Mouse (Mus musculus) kidney, adult 2 months (tissue): ENCODE data around the gene Rad51b. TPM values are rescaled to one million over a fixed set of nuclear protein-coding genes. Genes with fewer than 3 reads are reported as not detected.
A peak's percentile ranks its signal among the peaks of the same experiment; 100 is the strongest.

Source experiments
- DNase-seq: peaks from one replicate; pipeline ENCODE4 v3.0.0; 2021
- H3K27ac ChIP-seq: fragments of 200-500 bp; 2 replicates; pipeline ENCODE4 v1.5.1; 2012; ENCODE audit warnings: low read depth, low read length, control low read depth, inconsistent platforms; ENCODE audit not compliant: insufficient read depth
- H3K27me3 ChIP-seq: fragments of 200-500 bp; replicated peaks from 2 replicates; pipeline ENCODE4 v1.6.1; 2012; ENCODE audit warnings: mild to moderate bottlenecking, moderate library complexity, low read length, inconsistent platforms; ENCODE audit not compliant: control insufficient read depth, insufficient read depth
- H3K36me3 ChIP-seq: fragments of 200-500 bp; 2 replicates; pipeline ENCODE4 v1.6.1; 2012; ENCODE audit warnings: mild to moderate bottlenecking, moderate library complexity, low read length, inconsistent platforms; ENCODE audit not compliant: control insufficient read depth, insufficient read depth
- H3K4me1 ChIP-seq: fragments of 200-500 bp; 2 replicates; pipeline ENCODE4 v1.6.1; 2011; ENCODE audit warnings: low read length; ENCODE audit not compliant: control insufficient read depth, insufficient read depth
- H3K4me3 ChIP-seq: fragments of 200-500 bp; 2 replicates; pipeline ENCODE4 v1.5.1; 2011; ENCODE audit warnings: mild to moderate bottlenecking, low read depth, low read length, control low read depth; ENCODE audit not compliant: insufficient read depth
- CTCF ChIP-seq: fragments of 200-500 bp; conservative IDR thresholded peaks from 2 replicates; pipeline ENCODE4 v1.5.1; 2011; ENCODE audit warnings: low read depth, mild to moderate bottlenecking, control low read depth, low read length, moderate library complexity, mixed read lengths; ENCODE audit not compliant: insufficient read depth, insufficient read length
- POLR2A ChIP-seq: fragments of 200-500 bp; IDR thresholded peaks from one replicate; pipeline ENCODE4 v1.6.1; 2011; ENCODE audit warnings: low read depth, low read length, control low read depth
- WGBS: fragments of 180-500 bp; shearing (Covaris S2); methylation state at CpG from one replicate; pipeline ENCODE4 v1.1.7; 2018; 5-methylcytosine and 5-hydroxymethylcytosine counted together
- polyA plus RNA-seq: library from polyadenylated mRNA; depleted of rRNA; stranded (reverse); fragments of >200 nt; gene quantifications from 2 replicates; pipeline ENCODE4 v1.2.3, GENCODE M21; 2012

Gene Rad51b
- polyA plus RNA-seq, 1 experiment = 0.14 TPM

GRCm38 (mm10) chr12:79492175-79492574, 195.1 kb downstream of the Rad51b start:
- Histone ChIP-seq H3K4me3 (no peak overlapping the region), H3K27me3 (no peaks in the 10 kb centered on the region), H3K36me3 (no peaks in the 10 kb centered on the region), H3K27ac (no peak overlapping the region), H3K4me1 (no peaks in the 10 kb centered on the region; the same call in 1 of the 2 replicates)
- WGBS = 93% methylated on average over 4 of the region's 4 CpGs
- DNase-seq = no peak
- TF ChIP-seq CTCF = no peak
- TF ChIP-seq POLR2A = no peak

DNA sequence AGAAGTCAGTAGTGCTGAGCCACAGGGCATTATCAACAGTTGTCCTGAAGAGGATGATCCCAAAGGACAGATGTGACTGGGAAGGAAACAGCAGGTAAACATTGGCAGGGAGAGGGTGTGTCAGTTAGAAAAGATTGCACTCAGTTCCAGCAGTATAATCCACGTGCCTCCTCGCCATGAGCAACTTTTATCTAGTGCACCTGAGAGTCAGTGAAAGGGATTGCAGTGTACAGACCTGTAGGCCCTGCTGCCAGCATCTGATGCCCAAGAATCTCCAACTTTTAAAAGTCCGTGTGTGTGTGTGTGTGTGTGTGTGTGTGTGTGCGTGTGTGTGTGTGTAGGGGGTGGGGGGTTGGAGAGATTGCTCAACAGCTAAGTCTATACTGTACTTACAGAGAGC, 195.5 kb downstream of the Rad51b start:
- H3K36me3 ChIP-seq = no peaks in the 10 kb centered on the region
- H3K27me3 ChIP-seq = no peaks in the 10 kb centered on the region
- no peak for TF ChIP-seq CTCF
- no peak for TF ChIP-seq POLR2A
- H3K27ac ChIP-seq = no peak overlapping the region
- WGBS = 96% methylated on average over 4 of the region's 4 CpGs
- no peaks in the 10 kb centered on the region; the same call in 1 of the 2 replicates for H3K4me1 ChIP-seq
- no peak for DNase-seq
- no peak overlapping the region for H3K4me3 ChIP-seq

DNA sequence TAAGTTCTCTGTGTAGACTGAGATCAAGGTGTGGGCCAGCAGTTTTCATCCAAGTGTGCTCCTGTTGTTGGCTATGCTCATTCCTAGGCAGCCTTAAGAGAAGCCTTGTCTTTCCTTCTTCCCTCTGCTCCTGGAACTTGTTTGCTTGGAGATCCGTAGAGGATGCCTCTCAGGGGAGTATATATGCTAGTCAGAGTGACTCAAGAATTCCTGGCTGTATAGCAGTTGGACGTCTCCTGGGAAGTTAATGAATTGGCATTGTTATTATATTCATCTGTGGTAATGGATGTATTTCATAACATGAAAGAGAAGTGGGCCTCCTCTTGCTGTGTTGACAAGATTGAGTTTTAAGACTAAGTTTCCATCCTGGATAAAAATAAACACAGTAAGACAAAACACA, 196.4 kb downstream of the Rad51b start:
- 85% methylated on average over 2 of the region's 2 CpGs for WGBS
- TF ChIP-seq CTCF = no peak
- TF ChIP-seq POLR2A = no peak
- no peaks in the 10 kb centered on the region; the same call in 1 of the 2 replicates for H3K4me1 ChIP-seq

DNA sequence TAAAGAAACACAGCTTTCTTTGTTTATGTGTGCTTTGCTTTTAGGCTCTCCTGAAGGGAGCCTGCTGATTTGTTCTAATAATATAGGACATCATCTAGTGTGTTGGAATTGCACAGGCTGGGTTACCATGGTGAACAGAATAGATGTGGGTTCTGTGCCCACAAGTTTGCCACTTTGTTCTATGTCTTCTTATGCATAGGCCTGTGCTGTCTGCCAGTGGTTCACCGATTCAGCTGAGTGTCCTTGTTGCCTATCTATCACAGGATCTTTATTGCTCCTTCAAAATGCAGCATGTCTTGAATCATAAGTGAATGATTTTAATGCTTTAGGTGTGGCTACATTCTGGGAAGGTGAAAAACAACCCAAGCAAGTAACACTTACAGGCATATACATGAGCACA, 201.2 kb downstream of the Rad51b start:
- TF ChIP-seq POLR2A (no peak), CTCF (no peak)
- Histone ChIP-seq H3K36me3 (no peaks in the 10 kb centered on the region), H3K27me3 (no peaks in the 10 kb centered on the region), H3K27ac (no peak overlapping the region), H3K4me3 (no peak overlapping the region), H3K4me1 (peaks cover 5% of the 10 kb centered on the region; the same call in 1 of the 2 replicates)
- no peak for DNase-seq
- WGBS = 48% methylated on average over 1 of the region's 1 CpGs

More for the DNA sequence above, 196.4 kb downstream of the Rad51b start:
- H3K27ac ChIP-seq = no peak overlapping the region
- no peaks in the 10 kb centered on the region for H3K36me3 ChIP-seq
- DNase-seq = no peak
- no peaks in the 10 kb centered on the region for H3K27me3 ChIP-seq
- H3K4me3 ChIP-seq = no peak overlapping the region

DNA sequence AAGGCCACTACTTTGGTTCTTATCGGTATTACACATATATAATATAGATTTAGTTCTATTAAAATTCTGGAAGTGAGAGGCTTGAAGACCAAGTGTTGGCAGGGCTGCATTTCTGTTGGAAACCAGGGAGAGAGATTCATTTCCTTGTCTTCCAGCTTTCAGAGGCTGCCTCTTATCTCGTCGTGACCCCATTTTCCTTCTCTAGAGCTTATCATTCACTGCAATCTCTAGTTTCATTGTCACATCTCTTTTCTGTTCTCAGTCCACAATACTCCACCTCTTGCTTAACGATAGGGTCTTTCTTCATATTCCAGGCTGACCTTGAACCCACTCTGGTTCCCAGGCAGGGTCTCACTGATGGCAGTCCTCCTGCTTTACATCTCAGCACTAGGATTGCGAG, 202.7 kb downstream of the Rad51b start:
- TF ChIP-seq CTCF = no peak
- TF ChIP-seq POLR2A = no peak
- Histone ChIP-seq H3K27me3 (no peaks in the 10 kb centered on the region), H3K27ac (no peak overlapping the region), H3K4me3 (no peak overlapping the region), H3K36me3 (no peaks in the 10 kb centered on the region), H3K4me1 (peaks cover 13% of the 10 kb centered on the region)
- DNase-seq = no peak
- WGBS = 88% methylated on average over 5 of the region's 5 CpGs

DNA sequence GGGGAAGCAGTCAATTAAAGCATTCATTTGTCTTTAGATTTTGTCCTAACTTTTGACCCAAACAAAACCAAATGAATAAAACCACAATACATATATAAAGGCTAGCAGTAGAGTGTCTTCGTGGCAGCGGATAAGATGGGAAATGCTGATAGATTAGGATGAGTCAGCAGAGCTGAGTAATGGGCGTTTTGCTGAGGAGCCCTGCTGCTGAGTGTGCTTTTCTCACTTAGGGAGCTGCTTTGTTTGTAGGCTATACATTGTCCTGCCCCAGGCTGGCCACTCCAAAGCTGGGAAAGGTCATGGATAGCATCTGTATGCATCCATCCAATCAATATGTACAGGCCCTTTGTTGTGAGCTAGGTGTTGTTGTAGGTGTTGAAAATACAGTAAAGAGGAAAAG, 204.8 kb downstream of the Rad51b start:
- no peak overlapping the region for H3K27ac ChIP-seq
- no peak for DNase-seq
- WGBS = 81% methylated on average over 3 of the region's 3 CpGs
- TF ChIP-seq CTCF = no peak
- no peak for TF ChIP-seq POLR2A
- H3K4me3 ChIP-seq = no peak overlapping the region
- H3K36me3 ChIP-seq = no peaks in the 10 kb centered on the region
- peaks cover 18% of the 10 kb centered on the region for H3K4me1 ChIP-seq
- H3K27me3 ChIP-seq = no peaks in the 10 kb centered on the region

DNA sequence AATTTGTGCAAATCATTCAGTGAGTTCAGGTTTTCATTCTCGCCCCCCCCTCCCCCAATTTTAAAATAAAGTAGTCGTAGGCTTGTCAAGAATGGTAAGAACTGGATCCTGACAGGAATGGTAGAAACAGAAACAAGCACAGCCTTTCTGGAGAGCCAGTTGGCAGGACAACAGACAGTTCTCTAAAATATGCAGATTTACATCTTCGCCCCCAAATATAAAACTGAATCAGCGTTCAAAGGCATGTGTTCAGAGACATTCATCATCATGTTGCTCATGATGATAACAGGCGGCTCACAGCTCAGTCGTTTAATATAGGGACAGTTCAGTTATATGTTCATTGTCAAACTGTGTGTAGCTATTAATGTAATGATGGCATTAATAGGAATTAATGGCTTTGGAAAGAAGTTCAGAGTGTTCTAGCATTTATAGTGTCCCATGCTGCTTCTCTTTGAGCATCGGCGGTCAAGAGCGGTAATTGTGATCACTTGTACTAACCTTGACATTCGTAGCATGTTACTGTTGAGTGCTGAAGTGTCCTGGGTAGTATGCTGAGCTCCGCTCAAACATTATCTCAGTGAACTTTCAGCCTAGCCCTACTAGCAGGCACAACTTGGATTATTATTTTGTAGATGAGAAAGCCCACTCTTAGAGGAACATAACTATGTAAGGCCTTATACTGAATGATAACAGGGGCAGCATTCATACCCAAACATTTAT, 205.9 kb downstream of the Rad51b start:
- DNase-seq = no peak
- Histone ChIP-seq H3K27me3 (no peaks in the 10 kb centered on the region), H3K27ac (peak overlapping the region; percentile 70; the same call in 1 of the 2 replicates), H3K36me3 (no peaks in the 10 kb centered on the region), H3K4me3 (no peak overlapping the region), H3K4me1 (peaks cover 25% of the 10 kb centered on the region)
- WGBS = 71% methylated on average over 11 of the region's 11 CpGs
- TF ChIP-seq CTCF (no peak), POLR2A (no peak)
